In genomic region chr9:111425113-111425512, GRCm38 (mm10) we compare ENCODE assay signal across 9 mouse cellular contexts. TPM values are rescaled to one million over a fixed set of nuclear protein-coding genes. Genes with fewer than 3 reads are reported as not detected.
DNase-seq lines count a peak whose midpoint lies in the region; ATAC-seq and TF ChIP-seq lines count a peak whose summit lies in the region.
"Had no signal": no experiment of that assay in that cellular context is flagged by ENCODE, and none has a peak within 500 bp of the region (broad histone marks: within the 10 kb centered on the region; RNA-seq: fewer than 3 reads in every experiment).

No protein-coding gene starts in this region.

- no peaks in the 10 kb centered on the region for H3K27me3 ChIP-seq in embryonic facial prominence, embryonic 14.5 days (replicated peaks; ENCODE audit: control insufficient read depth, insufficient read depth, low read length)
- H3K27me3 ChIP-seq in embryonic facial prominence, embryonic 10.5 days (replicated peaks; ENCODE audit: low read depth, poor library complexity, severe bottlenecking) = no peaks in the 10 kb centered on the region
- no peaks in the 10 kb centered on the region for H3K27me3 ChIP-seq in midbrain, embryonic 16.5 days (ENCODE audit: control insufficient read depth, insufficient read depth, low read depth, low read length)
- no peaks in the 10 kb centered on the region for H3K27me3 ChIP-seq in stomach, postnatal 0 days (ENCODE audit: control insufficient read depth, insufficient read depth, low read length)

- peak; percentile 62; the same call in 1 of the 2 replicates for ATAC-seq in embryonic facial prominence, embryonic 14.5 days (ENCODE audit: low read depth)
- peak; percentile 14; the same call in 1 of the 2 replicates for ATAC-seq in midbrain, embryonic 16.5 days
- ATAC-seq in stomach, postnatal 0 days (ENCODE audit: low FRiP score, low TSS enrichment) = no peak

- TF ChIP-seq CTCF in stomach, postnatal 0 days (IDR thresholded peaks at IDR 0.05; ENCODE audit: low read depth) = no peak

- H3K4me1 ChIP-seq in embryonic facial prominence, embryonic 14.5 days (ENCODE audit: control insufficient read depth, insufficient read depth, low read length) = no peaks in the 10 kb centered on the region
- H3K4me1 ChIP-seq in embryonic facial prominence, embryonic 10.5 days = peaks cover 4% of the 10 kb centered on the region; the same call in 1 of the 2 replicates
- H3K4me1 ChIP-seq in midbrain, embryonic 16.5 days (ENCODE audit: control insufficient read depth, insufficient read depth, low read length) = 0 out of 2 replicates have a peak, but pooled peaks cover 2% of the 10 kb centered on the region
- no peaks in the 10 kb centered on the region for H3K4me1 ChIP-seq in stomach, postnatal 0 days (replicated peaks; ENCODE audit: control insufficient read depth, insufficient read depth)

- H3K9me3 ChIP-seq in embryonic facial prominence, embryonic 14.5 days (ENCODE audit: control insufficient read depth, low read length) = no peaks in the 10 kb centered on the region
- H3K9me3 ChIP-seq in embryonic facial prominence, embryonic 10.5 days = no peaks in the 10 kb centered on the region
- H3K9me3 ChIP-seq in midbrain, embryonic 16.5 days (replicated peaks; ENCODE audit: control insufficient read depth, low read length, poor library complexity, severe bottlenecking) = no peaks in the 10 kb centered on the region
- H3K9me3 ChIP-seq in stomach, postnatal 0 days (ENCODE audit: control insufficient read depth, low read length) = no peaks in the 10 kb centered on the region

- H3K27ac ChIP-seq in embryonic facial prominence, embryonic 14.5 days (replicated peaks; ENCODE audit: low read depth, low read length) = no peak overlapping the region
- H3K27ac ChIP-seq in embryonic facial prominence, embryonic 10.5 days (replicated peaks) = no peak overlapping the region
- no peak overlapping the region for H3K27ac ChIP-seq in midbrain, embryonic 16.5 days (ENCODE audit: low read length)
- no peak overlapping the region for H3K27ac ChIP-seq in stomach, postnatal 0 days (replicated peaks)

- DNase-seq in embryonic facial prominence, embryonic 14.5 days (ENCODE audit: low spot score) = peak; percentile 45
- no peak for DNase-seq in embryonic facial prominence, embryonic 10.5 days (ENCODE audit: low spot score)
- DNase-seq in lung, postnatal 10 days = peak; percentile 48
- no peak for DNase-seq in lung, adult 18-20 months
- peak; percentile 48 to 71 for DNase-seq in heart, adult 9 months (ENCODE audit: low spot score in 2 of 2)
- DNase-seq in stomach, postnatal 0 days (ENCODE audit: low spot score) = no peak
- no peak for DNase-seq in cerebellum, adult 8-10 months
- DNase-seq: adrenal gland, adult 8-10 months had no signal

- no peak overlapping the region for H3K4me3 ChIP-seq in embryonic facial prominence, embryonic 14.5 days (ENCODE audit: low read depth, low read length)
- H3K4me3 ChIP-seq in embryonic facial prominence, embryonic 10.5 days = no peak overlapping the region
- no peak overlapping the region for H3K4me3 ChIP-seq in midbrain, embryonic 16.5 days (ENCODE audit: low read depth, low read length)
- H3K4me3 ChIP-seq in stomach, postnatal 0 days (ENCODE audit: low read depth, low read length) = no peak overlapping the region

- no peaks in the 10 kb centered on the region for H3K36me3 ChIP-seq in embryonic facial prominence, embryonic 14.5 days (ENCODE audit: control insufficient read depth, insufficient read depth, low read length)
- H3K36me3 ChIP-seq in embryonic facial prominence, embryonic 10.5 days (replicated peaks) = no peaks in the 10 kb centered on the region
- no peaks in the 10 kb centered on the region for H3K36me3 ChIP-seq in midbrain, embryonic 16.5 days (ENCODE audit: control insufficient read depth, insufficient read depth, low read length)
- H3K36me3 ChIP-seq in stomach, postnatal 0 days (ENCODE audit: control insufficient read depth, insufficient read depth, low read length) = no peaks in the 10 kb centered on the region

- WGBS in embryonic facial prominence, embryonic 14.5 days = 59% methylated on average over 6 of the region's 6 CpGs
- 71% methylated on average over 6 of the region's 6 CpGs for WGBS in embryonic facial prominence, embryonic 10.5 days
- WGBS in midbrain, embryonic 16.5 days = 36% methylated on average over 6 of the region's 6 CpGs
- WGBS in stomach, postnatal 0 days = 72% methylated on average over 6 of the region's 6 CpGs

- no peak overlapping the region for H3K4me2 ChIP-seq in embryonic facial prominence, embryonic 14.5 days (ENCODE audit: low read depth, low read length)
- no peak overlapping the region for H3K4me2 ChIP-seq in midbrain, embryonic 16.5 days (ENCODE audit: low read length)
- H3K4me2 ChIP-seq in stomach, postnatal 0 days (replicated peaks; ENCODE audit: low read depth) = no peak overlapping the region

- H3K9ac ChIP-seq in embryonic facial prominence, embryonic 14.5 days (ENCODE audit: low read depth, low read length) = no peak overlapping the region
- no peak overlapping the region for H3K9ac ChIP-seq in midbrain, embryonic 16.5 days (ENCODE audit: low read depth, low read length)
- no peak overlapping the region for H3K9ac ChIP-seq in stomach, postnatal 0 days (ENCODE audit: low read length)

- TF ChIP-seq EP300 in stomach, postnatal 0 days (optimal IDR thresholded peaks at IDR 0.05) = no peak

RNA-seq across cellular contexts. Expression of gene Dclk3, which starts 13.8 kb away (rescaled TPM):
- polyA plus RNA-seq in embryonic facial prominence, embryonic 14.5 days (2014; fragmentation: Nextera tagmentation; extraction: Ambion mirVana) = 2.4 TPM in 2 replicates
- 0.18 and 0.64 TPM in 2 replicates for polyA plus RNA-seq in embryonic facial prominence, embryonic 10.5 days (2016; fragmentation: Nextera tagmentation; extraction: Ambion mirVana)
- polyA plus RNA-seq in midbrain, embryonic 16.5 days (2015; fragmentation: Nextera tagmentation; extraction: Ambion mirVana) = 7.0 and 7.5 TPM in 2 replicates
- 0.35 and 0.44 TPM in 2 replicates for polyA plus RNA-seq in stomach, postnatal 0 days (2015; fragmentation: Nextera tagmentation; extraction: Ambion mirVana)

Comparison
In these comparisons a context has a peak if more than half of its experiments do, and no peak if none do; other contexts are left out.
1. DNase-seq: peak in embryonic facial prominence, embryonic 14.5 days (single experiment), lung, postnatal 10 days (single experiment) and heart, adult 9 months (2 of 2); none in embryonic facial prominence, embryonic 10.5 days (single experiment), lung, adult 18-20 months (0 of 2), stomach, postnatal 0 days (single experiment) and cerebellum, adult 8-10 months (single experiment).